8 mouse cellular contexts compared by ENCODE assay signal in the genomic region with DNA sequence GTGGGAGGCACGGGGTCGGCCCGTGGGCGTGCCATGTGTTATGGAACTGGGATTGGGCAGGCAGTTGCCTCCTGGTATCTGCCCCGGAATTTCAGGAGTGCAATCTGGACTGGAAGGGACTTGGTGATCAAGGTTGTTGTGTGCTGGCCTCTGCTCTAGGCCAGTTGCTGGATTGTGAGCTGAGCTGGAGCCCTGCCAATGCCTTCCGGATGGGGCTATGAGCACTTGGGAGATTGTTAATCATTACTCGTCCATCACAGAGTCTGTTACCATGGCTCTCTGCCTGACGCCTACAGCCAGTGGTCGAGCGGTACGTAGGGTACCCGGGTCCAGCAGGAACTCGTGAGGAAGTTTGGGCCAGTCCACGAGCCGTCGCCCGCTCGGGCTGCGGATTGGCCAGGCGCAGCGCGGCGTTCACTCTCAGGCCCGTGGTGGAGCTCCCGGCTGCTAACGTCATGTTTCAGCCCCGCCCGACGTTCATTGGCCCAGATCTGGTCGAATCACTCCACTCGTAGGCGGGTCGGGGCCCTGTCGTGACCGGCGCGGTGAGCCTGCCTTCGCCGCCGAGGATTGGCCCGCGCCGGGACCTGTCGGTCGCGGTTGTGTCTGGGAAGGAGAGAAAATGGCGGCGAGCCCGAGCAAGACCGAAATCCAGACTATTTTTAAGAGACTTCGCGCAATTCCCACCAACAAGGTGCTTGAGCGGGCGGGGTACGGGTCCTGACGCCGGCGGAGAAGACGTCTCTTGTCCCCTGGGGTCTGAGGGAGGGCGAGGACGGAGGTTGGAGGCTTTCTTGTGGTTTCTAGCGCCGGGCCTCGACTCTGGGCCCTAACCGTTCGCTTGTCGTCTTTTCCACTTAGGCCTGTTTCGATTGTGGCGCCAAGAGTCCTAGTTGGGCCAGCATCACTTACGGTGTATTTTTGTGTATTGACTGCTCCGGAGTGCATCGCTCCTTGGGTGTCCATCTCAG. TPM values are rescaled to one million over a fixed set of nuclear protein-coding genes. Genes with fewer than 3 reads are reported as not detected.
DNase-seq lines count a peak whose midpoint lies in the region; ATAC-seq and TF ChIP-seq lines count a peak whose summit lies in the region.

A gene (plus strand): TSS at position 264 of the 971 bp plus-strand sequence.

- WGBS in forebrain, embryonic 10.5 days: 2% methylated on average over 72 of the region's 72 CpGs
- 1% methylated on average over 72 of the region's 72 CpGs for WGBS in heart, embryonic 15.5 days
- WGBS in liver, embryonic 14.5 days (ENCODE audit: insufficient replicate concordance): 2% methylated on average over 72 of the region's 72 CpGs
- 2% methylated on average over 72 of the region's 72 CpGs for whole genome bisulfite sequencing in neural tube, embryonic 11.5 days
- 1% methylated on average over 72 of the region's 72 CpGs for WGBS in stomach, postnatal 0 days

- peak within 1 kb of the TSS; percentile 77 for H3K4me2 ChIP-seq in heart, embryonic 15.5 days
- H3K4me2 ChIP-seq in liver, embryonic 14.5 days (ENCODE audit: low read depth): peak within 1 kb of the TSS; percentile 94
- peak within 1 kb of the TSS; percentile 41 for H3K4me2 ChIP-seq in neural tube, embryonic 11.5 days (ENCODE audit: low read depth)
- peak within 1 kb of the TSS; percentile 82 for H3K4me2 ChIP-seq in stomach, postnatal 0 days (replicated peaks; ENCODE audit: low read depth)

- DNase-seq in CD8-positive naive resting alpha-beta T cell, adult 2 months (ENCODE audit: low read depth in 2 of 2, low spot score in 2 of 2): peak; percentile 85 to 86
- DNase-seq in c-Kit-positive CD71-negative TER-119-negative erythroid progenitor cells, embryonic 14.5 days (ENCODE audit: low read depth): peak; percentile 93
- DNase-seq in forebrain, embryonic 10.5 days (ENCODE audit: extremely low spot score, low spot score): peak; percentile 98
- DNase-seq in kidney, postnatal 25 days: peak; percentile 98 to 100
- DNase-seq in liver, embryonic 14.5 days (ENCODE audit: low read depth in 3 of 3, low spot score in 3 of 3): peak; percentile 95 to 97 (median 96)
- peak; percentile 98 for DNase-seq in neural tube, embryonic 11.5 days (ENCODE audit: low spot score)
- DNase-seq in stomach, postnatal 0 days (ENCODE audit: low spot score): peak; percentile 99

- ATAC-seq in heart, embryonic 15.5 days (replicated peaks; ENCODE audit: insufficient number of reproducible peaks, insufficient read depth, low FRiP score, low read depth): peak; percentile 98
- peak; percentile 98 for ATAC-seq in liver, embryonic 14.5 days (ENCODE audit: insufficient read depth)
- ATAC-seq in neural tube, embryonic 11.5 days (ENCODE audit: insufficient read depth, low FRiP score, low TSS enrichment): peak; percentile 99
- peak; percentile 98 for ATAC-seq in stomach, postnatal 0 days (ENCODE audit: low FRiP score, low TSS enrichment)

- peaks cover 80% of the 10 kb centered on the region for H3K36me3 ChIP-seq in forebrain, embryonic 10.5 days (replicated peaks)
- peaks cover 66% of the 10 kb centered on the region for H3K36me3 ChIP-seq in heart, embryonic 15.5 days
- peaks cover 31% of the 10 kb centered on the region for H3K36me3 ChIP-seq in liver, embryonic 14.5 days (replicated peaks; ENCODE audit: control insufficient read depth, insufficient read depth, low read depth)
- H3K36me3 ChIP-seq in neural tube, embryonic 11.5 days (ENCODE audit: control insufficient read depth, insufficient read depth, low read length): peaks cover 11% of the 10 kb centered on the region
- H3K36me3 ChIP-seq in stomach, postnatal 0 days (ENCODE audit: control insufficient read depth, insufficient read depth, low read length): peaks cover 36% of the 10 kb centered on the region

- peaks cover 24% of the 10 kb centered on the region for H3K4me1 ChIP-seq in forebrain, embryonic 10.5 days
- H3K4me1 ChIP-seq in heart, embryonic 15.5 days (replicated peaks): peaks cover 22% of the 10 kb centered on the region
- peaks cover 10% of the 10 kb centered on the region in 2 experiments; a peak in 3 of 4 replicates for H3K4me1 ChIP-seq in liver, embryonic 14.5 days (replicated peaks; ENCODE audit: control insufficient read depth in 2 of 2, insufficient read depth in 2 of 2, low read length in 1 of 2)
- H3K4me1 ChIP-seq in neural tube, embryonic 11.5 days (ENCODE audit: control insufficient read depth, insufficient read depth, low read length): peaks cover 7% of the 10 kb centered on the region; the same call in 1 of the 2 replicates
- H3K4me1 ChIP-seq in stomach, postnatal 0 days (replicated peaks; ENCODE audit: control insufficient read depth, insufficient read depth): 0 out of 2 replicates have a peak, but pooled peaks cover 2% of the 10 kb centered on the region

- TF ChIP-seq CTCF in liver, embryonic 14.5 days (IDR thresholded peaks at IDR 0.05; ENCODE audit: low read depth): no peak
- peak; percentile 11; the same call in 1 of the 2 replicates for TF ChIP-seq CTCF in stomach, postnatal 0 days (IDR thresholded peaks at IDR 0.05; ENCODE audit: low read depth)

- H3K9ac ChIP-seq in heart, embryonic 15.5 days: peak within 1 kb of the TSS; percentile 90
- H3K9ac ChIP-seq in liver, embryonic 14.5 days (replicated peaks): peak within 1 kb of the TSS; percentile 99
- H3K9ac ChIP-seq in neural tube, embryonic 11.5 days (ENCODE audit: low read length): peak within 1 kb of the TSS; percentile 92
- peak within 1 kb of the TSS; percentile 96 for H3K9ac ChIP-seq in stomach, postnatal 0 days (ENCODE audit: low read length)

- peak within 1 kb of the TSS; percentile 92 for H3K4me3 ChIP-seq in forebrain, embryonic 10.5 days
- peak within 1 kb of the TSS; percentile 87 for H3K4me3 ChIP-seq in heart, embryonic 15.5 days
- H3K4me3 ChIP-seq in liver, embryonic 14.5 days (ENCODE audit: insufficient read depth in 1 of 2, low read depth in 2 of 2, low read length in 2 of 2): peak within 1 kb of the TSS; percentile 87 to 90
- H3K4me3 ChIP-seq in neural tube, embryonic 11.5 days (ENCODE audit: low read depth, low read length): peak within 1 kb of the TSS; percentile 69
- peak within 1 kb of the TSS; percentile 78 for H3K4me3 ChIP-seq in stomach, postnatal 0 days (ENCODE audit: low read depth, low read length)

- peak within 1 kb of the TSS; percentile 96 for H3K27ac ChIP-seq in forebrain, embryonic 10.5 days
- peak within 1 kb of the TSS; percentile 94 for H3K27ac ChIP-seq in heart, embryonic 15.5 days
- peak within 1 kb of the TSS; percentile 92 for H3K27ac ChIP-seq in liver, embryonic 14.5 days
- H3K27ac ChIP-seq in neural tube, embryonic 11.5 days (ENCODE audit: low read depth, low read length): peak within 1 kb of the TSS; percentile 86
- H3K27ac ChIP-seq in stomach, postnatal 0 days (replicated peaks): peak within 1 kb of the TSS; percentile 96

- H3K27me3 ChIP-seq in forebrain, embryonic 10.5 days (ENCODE audit: poor library complexity, severe bottlenecking): no peaks in the 10 kb centered on the region
- H3K27me3 ChIP-seq in heart, embryonic 15.5 days: no peaks in the 10 kb centered on the region
- no peaks in the 10 kb centered on the region for H3K27me3 ChIP-seq in liver, embryonic 14.5 days (ENCODE audit: control insufficient read depth, insufficient read depth, low read length)
- no peaks in the 10 kb centered on the region for H3K27me3 ChIP-seq in neural tube, embryonic 11.5 days (ENCODE audit: control insufficient read depth, insufficient read depth, low read length)
- no peaks in the 10 kb centered on the region for H3K27me3 ChIP-seq in stomach, postnatal 0 days (ENCODE audit: control insufficient read depth, insufficient read depth, low read length)

- peak; percentile 41; the same call in 1 of the 2 replicates for TF ChIP-seq EP300 in liver, embryonic 14.5 days (IDR thresholded peaks at IDR 0.05; ENCODE audit: low read depth)
- TF ChIP-seq EP300 in stomach, postnatal 0 days (optimal IDR thresholded peaks at IDR 0.05): no peak

- H3K9me3 ChIP-seq in forebrain, embryonic 10.5 days: no peaks in the 10 kb centered on the region
- no peaks in the 10 kb centered on the region for H3K9me3 ChIP-seq in heart, embryonic 15.5 days (replicated peaks)
- H3K9me3 ChIP-seq in liver, embryonic 14.5 days (ENCODE audit: control insufficient read depth, low read length): no peaks in the 10 kb centered on the region
- H3K9me3 ChIP-seq in neural tube, embryonic 11.5 days (ENCODE audit: control insufficient read depth, low read length): no peaks in the 10 kb centered on the region
- no peaks in the 10 kb centered on the region for H3K9me3 ChIP-seq in stomach, postnatal 0 days (ENCODE audit: control insufficient read depth, low read length)

RNA-seq across cellular contexts. Expression of the gene that starts here (rescaled TPM):
- polyA plus RNA-seq in forebrain, embryonic 10.5 days (2016; fragmentation: Nextera tagmentation; extraction: Ambion mirVana): 97.5 and 99.0 TPM in 2 replicates
- polyA plus RNA-seq in heart, embryonic 15.5 days (2015; fragmentation: Nextera tagmentation; extraction: Ambion mirVana): 54.8 and 69.1 TPM in 2 replicates
- 20.9 and 25.5 TPM in 2 replicates for polyA plus RNA-seq in liver, embryonic 14.5 days (2012; rRNA removed)
- polyA plus RNA-seq in liver, embryonic 14.5 days (2014; fragmentation: Nextera tagmentation; extraction: Ambion mirVana): 50.2 and 54.4 TPM in 2 replicates
- polyA plus RNA-seq in neural tube, embryonic 11.5 days (2014; fragmentation: Nextera tagmentation; extraction: Ambion mirVana): 86.5 and 94.6 TPM in 2 replicates
- polyA plus RNA-seq in stomach, postnatal 0 days (2015; fragmentation: Nextera tagmentation; extraction: Ambion mirVana): 46.7 and 48.1 TPM in 2 replicates

Comparison
In these comparisons a context has a peak if more than half of its experiments do, and no peak if none do; other contexts are left out.
1. Peak in every context shown above with its lines: DNase-seq, ATAC-seq, H3K4me3 ChIP-seq and H3K27ac ChIP-seq.
2. H3K4me2 ChIP-seq: peak in every context shown above with its lines; median percentile 94 in liver, embryonic 14.5 days; 82 in stomach, postnatal 0 days; 77 in heart, embryonic 15.5 days; 41 in neural tube, embryonic 11.5 days.